In genomic region chr2:29485519-29485918, GRCm38 (mm10) we compare ENCODE assay signal across 16 mouse cellular contexts.
DNase-seq lines count a peak whose midpoint lies in the region; ATAC-seq and TF ChIP-seq lines count a peak whose summit lies in the region.
"Had no signal": no experiment of that assay in that cellular context is flagged by ENCODE, and none has a peak within 500 bp of the region (broad histone marks: within the 10 kb centered on the region; RNA-seq: fewer than 3 reads in every experiment).

No protein-coding gene starts in this region.

- no peak overlapping the region for H3K4me3 ChIP-seq in liver, adult 2 months (ENCODE audit: insufficient read depth, low read depth, low read length)
- H3K4me3 ChIP-seq in liver, embryonic 11.5 days (ENCODE audit: low read depth, low read length), result no peak overlapping the region
- H3K4me3 ChIP-seq: embryonic facial prominence, embryonic 12.5 days; heart, embryonic 13.5 days; liver, embryonic 13.5 days; midbrain, embryonic 10.5 days had no signal

- DNase-seq in heart, adult 18-20 months, result peak; percentile 21 to 35
- DNase-seq in heart, adult 11 months, result no peak
- peak; percentile 38 for DNase-seq in liver, adult 2 months (ENCODE audit: extremely low read depth, low read depth, low spot score)
- DNase-seq in liver, embryonic 11.5 days (ENCODE audit: low spot score), result no peak
- peak; percentile 79 to 85 for DNase-seq in kidney, adult 8-10 months
- peak; percentile 76 for DNase-seq in kidney, postnatal 14 days
- DNase-seq in left cerebral cortex, adult 18-20 months (ENCODE audit: low spot score in 2 of 2), result no peak
- DNase-seq: cerebellum, postnatal 36 days; liver, embryonic 13.5 days; thymus, postnatal 14 days had no signal

- TF ChIP-seq CTCF in liver, adult 2 months (IDR thresholded peaks at IDR 0.05; ENCODE audit: low read depth, low read length), result no peak

- peaks cover 8% of the 10 kb centered on the region; the same call in 1 of the 2 replicates for H3K4me1 ChIP-seq in liver, adult 2 months (ENCODE audit: control insufficient read depth, insufficient read depth, low read length)
- H3K4me1 ChIP-seq in liver, embryonic 11.5 days (replicated peaks; ENCODE audit: control insufficient read depth, insufficient read depth, low read length), result 0 out of 2 replicates have a peak, but pooled peaks cover 2% of the 10 kb centered on the region
- H3K4me1 ChIP-seq: liver, embryonic 13.5 days had no signal

- no peak overlapping the region for H3K9ac ChIP-seq in liver, adult 2 months (ENCODE audit: low read depth, low read length)
- no peak overlapping the region for H3K9ac ChIP-seq in liver, embryonic 11.5 days (ENCODE audit: low read depth, low read length)
- H3K9ac ChIP-seq: embryonic facial prominence, embryonic 12.5 days; heart, embryonic 13.5 days; hindbrain, embryonic 14.5 days; liver, embryonic 13.5 days had no signal

- no peaks in the 10 kb centered on the region for H3K9me3 ChIP-seq in liver, embryonic 11.5 days (ENCODE audit: control insufficient read depth, low read length)
- H3K9me3 ChIP-seq: embryonic facial prominence, embryonic 12.5 days; heart, embryonic 13.5 days; liver, embryonic 13.5 days; midbrain, embryonic 10.5 days had no signal

- no peak overlapping the region for H3K4me2 ChIP-seq in liver, embryonic 11.5 days
- H3K4me2 ChIP-seq: embryonic facial prominence, embryonic 12.5 days; heart, embryonic 13.5 days; hindbrain, embryonic 14.5 days; liver, embryonic 13.5 days had no signal

- ATAC-seq in liver, embryonic 11.5 days (replicated peaks; ENCODE audit: low FRiP score), result no peak

- no peaks in the 10 kb centered on the region for H3K27me3 ChIP-seq in liver, adult 2 months (ENCODE audit: control insufficient read depth, insufficient read depth, low read length)
- H3K27me3 ChIP-seq in liver, embryonic 11.5 days (replicated peaks; ENCODE audit: control insufficient read depth, insufficient read depth, low read length), result no peaks in the 10 kb centered on the region
- H3K27me3 ChIP-seq: embryonic facial prominence, embryonic 12.5 days; heart, embryonic 13.5 days; liver, embryonic 13.5 days had no signal

- no peaks in the 10 kb centered on the region for H3K36me3 ChIP-seq in liver, adult 2 months (ENCODE audit: control insufficient read depth, insufficient read depth, low read length)
- no peaks in the 10 kb centered on the region for H3K36me3 ChIP-seq in liver, embryonic 11.5 days (ENCODE audit: control insufficient read depth, insufficient read depth, low read length)
- H3K36me3 ChIP-seq: embryonic facial prominence, embryonic 12.5 days; heart, embryonic 13.5 days; liver, embryonic 13.5 days; midbrain, embryonic 10.5 days had no signal

- no peak overlapping the region for H3K27ac ChIP-seq in liver, adult 2 months (replicated peaks; ENCODE audit: insufficient read depth, low read depth, low read length)
- no peak overlapping the region for H3K27ac ChIP-seq in liver, embryonic 11.5 days (ENCODE audit: low read depth, low read length)
- H3K27ac ChIP-seq: embryonic facial prominence, embryonic 12.5 days; heart, embryonic 13.5 days; hindbrain, embryonic 14.5 days; kidney, postnatal 0 days; liver, embryonic 13.5 days; midbrain, embryonic 10.5 days; stomach, postnatal 0 days had no signal

- no peaks in the 10 kb centered on the region for H3K79me2 ChIP-seq in liver, adult 2 months (ENCODE audit: control insufficient read depth, insufficient read depth, low read length)

- no peak for TF ChIP-seq POLR2A in liver, adult 2 months (IDR thresholded peaks at IDR 0.05; ENCODE audit: extremely low read depth, insufficient read depth, low read length)

- 56% methylated on average over 2 of the region's 2 CpGs for WGBS in liver, adult 2 months
- 83% methylated on average over 2 of the region's 2 CpGs for WGBS in liver, embryonic 11.5 days

Comparison
In these comparisons a context has a peak if more than half of its experiments do, and no peak if none do; other contexts are left out.
1. DNase-seq: peak in heart, adult 18-20 months (2 of 2), liver, adult 2 months (single experiment), kidney, adult 8-10 months (2 of 2) and kidney, postnatal 14 days (single experiment); none in heart, adult 11 months (single experiment), liver, embryonic 11.5 days (single experiment) and left cerebral cortex, adult 18-20 months (0 of 2).